Mouse (Mus musculus): ENCODE data around the gene Nrg3.
"Not testable (repeated sequence)": the region's sequence is repeated elsewhere in the genome, so short reads cannot be mapped to it uniquely, and the experiment has no call there.

The Nrg3 gene

DNA sequence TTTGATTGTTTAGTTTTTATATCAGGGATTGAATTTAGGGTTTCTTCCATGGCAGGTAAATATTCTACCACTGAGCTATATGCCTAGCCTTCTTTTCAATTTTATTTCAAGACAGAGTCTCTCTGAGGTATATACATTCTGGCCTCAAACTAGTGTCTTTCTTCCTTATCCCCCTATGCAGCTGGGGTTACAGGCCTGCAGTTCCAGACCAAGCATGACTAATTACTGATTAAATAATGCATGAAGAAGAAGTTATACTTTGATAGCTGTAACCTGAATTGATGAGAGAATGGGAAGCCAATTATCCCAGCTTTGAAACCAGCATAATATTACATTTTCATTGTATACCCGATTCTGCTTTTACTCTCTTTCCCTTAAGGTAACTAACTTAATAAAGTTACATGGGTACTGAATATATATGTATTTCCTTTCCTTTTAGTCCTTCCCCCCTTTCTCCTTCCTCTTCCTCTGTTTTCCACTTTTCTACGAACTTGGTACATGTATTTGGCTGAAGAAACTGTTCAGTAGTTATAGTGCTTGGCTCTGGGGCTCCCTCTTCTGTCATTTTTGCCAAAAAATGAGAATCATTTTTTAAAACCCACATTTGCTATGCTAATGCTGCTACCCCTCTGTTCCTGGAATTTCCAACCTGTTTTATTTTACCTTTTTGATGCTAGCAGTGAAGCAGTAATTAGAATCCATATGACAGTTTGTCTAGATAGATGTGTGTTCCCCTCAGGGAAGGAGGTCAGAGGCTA lies 843.8 kb downstream of the Nrg3 start:
- no peak for DNase-seq (ENCODE audit: low spot score)

DNA sequence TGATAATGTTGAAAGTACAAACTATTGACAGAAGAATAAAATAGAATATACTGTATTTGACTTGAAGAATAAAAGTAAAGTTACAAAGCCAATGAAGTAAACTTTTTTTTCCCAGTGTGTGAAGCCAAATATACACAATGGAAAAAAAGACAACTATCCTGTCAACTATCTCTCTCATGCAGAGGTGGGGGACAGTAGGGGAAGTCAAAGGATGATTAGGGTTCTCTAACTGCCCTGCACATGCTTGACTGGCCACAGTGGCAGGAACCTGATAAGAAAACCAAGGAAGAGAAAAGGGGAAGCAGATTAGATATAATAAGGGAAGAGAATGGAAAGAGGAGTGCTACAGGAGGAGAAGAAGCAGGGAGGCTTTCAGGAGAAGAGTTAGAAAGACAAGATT lies 855.9 kb downstream of the Nrg3 start:
- DNase-seq (ENCODE audit: low spot score): no peak

DNA sequence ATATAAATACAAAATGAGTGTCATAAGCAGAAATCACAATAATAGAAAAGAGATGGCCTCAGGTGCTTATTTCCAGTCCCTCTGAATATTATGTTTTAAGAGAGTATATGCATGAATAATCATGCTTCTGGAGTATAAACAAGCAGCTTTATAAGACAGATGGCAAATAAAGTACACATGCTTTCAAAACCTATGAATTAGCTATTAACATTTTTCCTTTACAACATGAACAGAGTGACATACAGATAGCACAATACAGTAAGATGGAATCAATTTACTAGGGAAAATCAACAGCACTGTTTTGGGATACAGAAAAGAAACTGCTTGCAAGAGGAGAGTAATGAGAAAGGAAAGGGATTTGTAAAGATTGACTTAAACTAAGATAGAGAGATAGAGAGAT lies 875.2 kb downstream of the Nrg3 start:
- DNase-seq (ENCODE audit: low spot score): no peak

DNA sequence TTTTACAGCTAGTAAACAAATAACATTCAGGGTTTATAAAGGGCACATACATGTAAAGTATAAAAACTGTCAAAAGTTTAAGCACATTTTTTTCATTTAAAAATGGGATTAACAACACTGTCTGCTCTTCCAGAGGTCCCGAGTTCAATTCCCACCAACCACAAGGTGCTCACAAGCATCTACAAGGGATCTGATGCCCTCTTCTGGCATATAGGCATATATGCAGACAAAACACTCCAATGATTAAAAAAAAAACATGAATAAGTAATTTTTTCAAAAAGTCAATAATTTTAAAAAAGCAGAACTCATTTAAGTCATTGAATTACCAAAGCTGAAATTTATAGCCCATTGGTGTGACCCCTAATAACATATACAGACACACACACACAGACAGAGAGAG lies 878.6 kb downstream of the Nrg3 start:
- DNase-seq (ENCODE audit: low spot score): no peak

DNA sequence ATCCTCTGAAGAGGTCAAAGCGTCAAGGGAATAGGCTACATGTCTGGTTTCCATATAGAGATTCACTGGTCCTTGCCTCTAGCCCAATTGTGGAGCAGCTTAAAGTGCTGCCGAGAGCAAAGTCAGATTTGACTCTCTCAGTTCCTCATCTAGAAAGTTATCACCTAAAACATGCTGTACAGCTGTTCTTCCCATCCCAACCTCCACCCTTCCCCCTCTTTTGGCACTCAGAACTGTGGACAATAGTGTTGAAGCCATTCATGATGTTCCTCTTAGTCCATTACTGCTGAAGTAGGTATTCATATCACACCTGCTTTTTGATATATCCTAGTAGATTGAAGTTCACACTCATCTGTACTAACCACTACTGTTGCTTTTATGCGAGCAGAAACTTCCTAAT lies 896.1 kb downstream of the Nrg3 start:
- no peak for DNase-seq (ENCODE audit: low spot score)

DNA sequence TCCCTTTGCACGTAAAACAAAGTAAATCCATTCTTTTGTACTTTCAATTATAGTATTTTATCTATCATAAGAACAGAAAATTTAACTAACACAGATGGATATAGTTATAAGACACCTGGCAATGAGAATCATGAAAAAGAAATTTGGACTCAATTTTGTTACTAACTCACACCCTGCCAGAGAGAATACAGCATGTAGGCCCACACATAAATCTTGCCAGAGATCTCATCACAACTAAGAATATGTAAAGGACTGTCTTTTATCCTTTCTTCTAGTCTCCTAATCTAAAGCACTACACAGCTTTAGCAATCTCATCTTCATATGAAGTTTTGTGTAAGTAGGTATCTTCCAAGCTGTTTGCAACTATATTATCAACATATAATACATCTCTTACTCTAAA lies 904.7 kb downstream of the Nrg3 start:
- DNase-seq (ENCODE audit: low spot score): no peak

DNA sequence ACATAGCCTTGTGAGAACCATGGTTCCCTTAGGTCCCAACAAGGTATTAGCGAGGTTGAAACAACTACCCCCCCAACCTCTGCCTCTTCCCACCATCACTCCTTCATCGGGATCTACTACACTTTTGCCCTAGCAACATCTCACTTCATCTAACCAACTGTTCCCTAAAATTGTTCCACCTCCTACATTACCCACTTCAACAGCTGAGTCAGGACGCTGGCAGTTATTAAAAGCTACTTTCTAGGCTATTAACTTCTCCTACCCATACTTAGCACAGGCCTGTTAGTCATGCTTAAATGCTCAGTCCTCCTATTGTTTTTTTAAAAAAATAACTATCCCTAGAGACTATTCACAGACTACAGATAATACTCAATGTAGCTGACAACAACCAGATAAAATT lies 906.7 kb downstream of the Nrg3 start:
- no peak for DNase-seq (ENCODE audit: low spot score)

DNA sequence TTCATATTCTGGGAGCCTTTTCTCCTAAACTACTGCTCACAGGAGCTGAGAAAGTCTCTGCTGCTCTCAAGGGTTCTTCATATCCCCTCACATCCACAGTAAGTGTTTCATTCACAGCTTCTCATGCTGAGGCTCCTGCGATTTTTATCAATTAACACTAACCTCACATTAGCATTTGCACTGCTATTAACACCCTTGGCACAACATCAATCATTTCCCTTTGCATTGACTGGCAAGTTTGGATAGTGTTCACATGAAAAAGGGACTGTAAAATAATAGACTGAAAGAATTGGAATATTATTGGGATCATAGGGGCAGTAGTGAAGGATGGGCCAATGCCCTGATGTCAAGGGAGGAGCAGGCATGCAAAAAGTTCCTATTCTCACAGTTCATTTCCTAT lies 918.3 kb downstream of the Nrg3 start:
- no peak for DNase-seq (ENCODE audit: low spot score)

DNA sequence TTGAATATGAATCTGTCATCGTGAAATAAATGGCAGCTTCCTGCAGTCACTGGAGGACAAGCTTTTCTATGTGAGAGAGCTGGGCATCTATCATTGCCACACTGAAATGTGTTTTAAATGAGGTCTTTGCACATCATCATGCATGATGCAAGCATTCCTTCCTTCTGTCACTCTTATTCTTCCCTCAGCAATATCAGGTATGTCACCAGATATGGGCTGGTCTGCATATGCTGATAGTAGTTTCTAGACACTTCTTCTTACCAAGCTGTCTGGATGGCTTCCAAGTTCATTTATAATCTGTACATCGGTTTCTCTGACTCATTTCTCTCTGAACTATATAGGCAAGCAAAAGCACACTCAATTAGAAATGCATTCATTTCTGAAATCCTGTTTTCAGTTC lies 925.6 kb downstream of the Nrg3 start:
- DNase-seq (ENCODE audit: low spot score): no peak

DNA sequence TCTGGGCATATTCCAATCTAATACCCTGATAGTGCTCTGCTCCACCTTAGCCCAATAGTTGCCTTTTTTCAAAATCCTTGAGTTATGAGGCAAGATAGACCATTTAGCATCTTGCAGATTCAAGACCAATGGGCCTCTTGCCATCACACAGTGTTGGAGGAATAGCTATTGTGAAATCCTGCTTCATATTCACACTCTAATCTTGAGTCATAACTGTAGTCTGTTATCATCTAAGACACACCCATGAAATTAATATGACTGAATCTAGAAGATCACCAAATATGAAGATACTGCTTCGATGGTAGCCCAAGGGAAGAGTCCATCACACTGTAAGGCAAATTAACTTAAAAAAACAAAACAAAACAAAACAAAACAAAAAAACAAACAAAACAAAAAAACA lies 937.7 kb downstream of the Nrg3 start:
- DNase-seq (ENCODE audit: low spot score): no peak

DNA sequence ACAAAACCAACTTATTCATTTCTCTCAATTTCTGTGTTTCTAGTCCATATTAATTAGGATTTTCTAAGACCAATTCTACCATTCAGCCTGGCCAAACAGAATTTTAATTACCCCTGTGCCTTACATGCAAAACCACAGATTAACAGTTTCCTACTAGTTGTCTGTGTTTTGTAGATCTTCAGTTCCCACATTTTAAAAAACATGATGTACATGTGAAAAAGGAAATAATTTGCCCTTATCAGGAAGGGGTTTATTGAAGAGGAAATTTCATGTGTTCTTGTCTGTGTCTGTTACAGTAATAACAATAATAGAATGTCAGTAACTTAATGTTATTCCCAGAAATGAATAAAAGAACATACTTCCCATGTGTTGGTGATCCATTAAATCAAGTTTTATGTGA lies 939.4 kb downstream of the Nrg3 start:
- no peak for DNase-seq (ENCODE audit: low spot score)

DNA sequence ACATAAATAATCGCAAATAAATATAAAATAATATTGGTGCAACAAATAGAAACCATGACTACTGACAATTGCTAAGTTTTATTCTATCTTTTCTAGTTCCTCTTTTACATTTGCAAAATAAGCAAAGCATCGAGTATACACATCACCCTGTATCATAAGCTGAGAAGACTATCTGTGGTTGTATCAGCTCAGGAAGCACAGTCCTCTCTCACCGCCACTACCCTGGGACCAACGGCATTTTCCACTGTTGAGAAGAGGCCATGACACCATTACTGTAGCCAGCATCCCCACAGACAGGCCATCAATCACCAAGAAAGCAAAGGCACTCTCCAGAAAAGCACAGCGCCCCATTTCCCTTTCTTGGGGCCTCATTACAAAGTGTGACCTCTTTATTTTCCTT lies 956.7 kb downstream of the Nrg3 start:
- no peak for DNase-seq (ENCODE audit: low spot score)

DNA sequence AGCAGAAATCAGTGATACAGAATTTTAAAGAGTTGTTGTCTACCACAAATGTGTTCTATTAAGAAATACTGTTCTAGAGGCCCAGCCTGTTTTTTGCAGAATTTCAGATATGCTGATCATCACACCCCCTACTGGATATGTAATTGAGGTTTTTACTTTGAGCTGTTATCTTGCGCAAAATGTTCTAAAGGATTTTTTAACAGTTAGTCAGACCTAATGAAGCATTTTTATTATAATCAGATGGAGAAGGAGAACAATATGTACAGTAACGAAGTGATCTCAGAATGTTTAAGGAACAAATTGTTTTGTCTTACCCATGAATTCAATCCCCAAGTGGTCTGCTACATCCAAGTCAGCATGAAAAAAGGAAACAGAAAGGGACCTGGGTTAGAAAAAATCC lies 963.9 kb downstream of the Nrg3 start:
- no peak for DNase-seq (ENCODE audit: low spot score)

DNA sequence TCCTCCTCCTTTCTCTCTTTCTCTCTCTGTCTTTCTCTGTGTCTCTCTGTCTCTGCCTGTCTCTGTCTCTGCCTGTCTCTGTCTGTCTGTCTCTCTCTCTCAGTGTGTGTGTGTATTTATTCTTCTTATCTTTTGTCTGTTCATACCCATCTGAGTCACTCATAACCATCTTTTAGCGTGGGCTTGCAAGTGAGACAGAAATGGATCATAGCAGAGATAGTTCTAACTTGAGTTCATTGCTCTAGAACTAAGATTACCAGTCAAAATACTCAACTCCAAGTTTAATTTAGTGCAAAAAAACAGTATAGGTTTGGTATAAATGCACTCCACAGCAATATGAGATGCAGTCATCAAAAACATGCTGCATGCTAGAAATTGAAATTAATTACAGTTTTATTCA lies 977.9 kb downstream of the Nrg3 start:
- DNase-seq (ENCODE audit: low spot score): no peak

DNA sequence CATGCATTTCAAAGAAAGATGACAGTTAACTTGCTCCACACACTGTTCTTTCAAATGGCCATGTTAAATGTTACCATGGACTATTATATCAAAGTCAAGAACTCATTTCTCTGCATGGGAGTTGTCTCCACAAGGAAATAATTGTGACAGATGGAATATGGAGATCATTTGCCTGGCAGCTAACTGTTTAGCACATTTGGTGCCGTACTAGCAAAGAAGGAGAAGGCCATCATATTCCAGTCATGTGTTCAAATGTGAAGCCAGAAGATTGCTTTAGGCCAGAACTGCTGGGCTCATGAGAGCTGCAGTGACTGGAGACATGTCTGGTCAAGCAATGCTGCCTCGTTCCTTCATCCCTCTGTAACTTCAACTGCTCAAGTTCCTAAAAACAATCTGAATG lies 1025.8 kb downstream of the Nrg3 start:
- DNase-seq (ENCODE audit: low spot score): no peak

DNA sequence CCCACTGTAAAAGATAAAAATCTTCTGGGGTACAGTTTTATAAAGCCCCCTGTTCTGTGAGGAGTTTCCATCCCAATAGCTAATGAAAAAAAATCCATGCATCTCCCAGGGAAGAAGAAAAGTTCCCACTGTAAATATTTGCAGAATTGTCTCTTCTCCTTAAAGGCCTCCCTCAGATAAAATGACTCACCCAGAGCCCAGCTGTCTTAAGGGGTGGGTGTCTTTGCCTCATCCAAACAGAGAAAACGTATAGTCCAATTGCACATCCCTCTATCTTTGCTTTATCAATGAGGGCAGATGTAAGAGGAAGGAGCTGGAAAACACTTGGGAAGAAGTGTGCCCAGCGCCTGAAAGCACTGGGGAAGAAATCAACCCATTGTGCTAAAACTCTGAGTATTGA lies 1028.1 kb downstream of the Nrg3 start:
- DNase-seq (ENCODE audit: low spot score): no peak

DNA sequence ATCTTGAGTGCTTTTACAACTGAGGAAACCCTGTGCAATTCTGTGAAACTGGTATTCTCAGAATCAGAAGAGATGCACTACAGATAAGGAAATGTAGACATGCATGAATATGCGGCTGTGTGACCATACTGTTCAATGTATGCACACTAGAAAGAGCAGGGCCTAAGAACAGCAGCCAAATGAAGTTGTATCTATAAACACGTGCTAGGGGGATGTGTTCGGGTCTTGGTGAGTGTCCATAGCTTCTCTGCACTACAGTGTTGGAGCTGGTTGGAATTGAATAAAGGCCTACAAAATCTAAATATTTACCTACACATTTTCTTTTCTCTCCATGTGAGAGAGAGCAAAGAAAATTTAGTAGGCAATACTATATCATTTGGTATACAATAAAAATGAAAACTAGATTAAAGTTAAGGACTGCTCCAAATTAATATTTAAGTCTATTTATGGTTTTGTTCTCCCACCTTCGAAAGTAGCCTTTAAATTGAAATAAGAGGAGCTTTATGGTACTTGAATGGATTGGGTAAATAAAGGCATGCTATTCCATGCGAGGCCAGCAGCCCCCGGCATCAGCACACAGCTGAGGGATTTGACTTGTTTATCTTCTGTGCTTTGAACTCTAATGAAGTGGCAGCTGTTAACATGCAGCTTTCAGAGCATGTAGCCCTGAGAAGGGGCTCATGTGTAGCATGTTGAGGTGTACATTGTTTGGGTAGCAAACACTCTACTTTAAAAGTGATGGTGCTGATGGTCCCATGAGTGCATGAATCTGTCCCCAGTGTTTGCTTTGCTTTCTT lies 1038.9 kb downstream of the Nrg3 start:
- no peak for DNase-seq (ENCODE audit: low spot score)

DNA sequence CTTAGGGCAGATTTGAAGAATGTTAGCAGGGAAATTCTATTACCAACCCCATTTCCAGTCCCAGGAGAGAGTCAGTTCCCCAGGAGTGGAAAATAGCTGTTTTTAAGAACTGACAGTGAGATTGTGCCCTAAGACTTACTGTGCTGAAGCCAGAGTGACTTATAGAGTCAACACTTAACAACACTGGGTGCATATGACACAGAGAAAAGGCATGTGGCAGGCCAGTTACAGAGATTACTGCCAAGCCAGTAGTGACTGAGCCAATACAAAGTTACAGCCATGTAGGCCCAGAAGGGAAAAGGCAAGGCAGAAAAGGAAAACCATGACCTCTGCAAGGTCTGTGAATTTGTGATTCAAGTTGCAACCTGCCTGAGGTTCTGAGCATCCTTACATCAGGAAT lies 1098.2 kb downstream of the Nrg3 start:
- DNase-seq (ENCODE audit: low spot score): no peak

DNA sequence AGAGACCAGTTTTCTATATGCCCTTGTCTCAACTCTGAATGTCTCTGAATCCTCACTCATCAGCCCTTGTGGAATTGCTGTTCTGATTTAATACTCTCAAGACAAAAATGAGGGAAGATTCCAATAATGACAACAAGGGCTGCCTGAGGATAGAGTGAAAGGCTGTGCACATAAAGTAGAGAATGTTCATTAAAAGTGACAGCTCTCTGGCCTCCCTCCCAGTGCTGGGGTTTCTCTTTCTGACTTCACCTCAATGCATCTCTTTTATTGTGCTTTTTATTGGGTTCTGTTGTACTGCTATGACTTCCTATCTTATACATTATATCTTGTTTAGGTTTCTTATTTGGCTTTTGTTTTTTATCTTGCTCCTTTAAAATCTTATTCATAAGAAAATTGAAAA lies 1131.9 kb downstream of the Nrg3 start:
- no peak for DNase-seq (ENCODE audit: low spot score)

DNA sequence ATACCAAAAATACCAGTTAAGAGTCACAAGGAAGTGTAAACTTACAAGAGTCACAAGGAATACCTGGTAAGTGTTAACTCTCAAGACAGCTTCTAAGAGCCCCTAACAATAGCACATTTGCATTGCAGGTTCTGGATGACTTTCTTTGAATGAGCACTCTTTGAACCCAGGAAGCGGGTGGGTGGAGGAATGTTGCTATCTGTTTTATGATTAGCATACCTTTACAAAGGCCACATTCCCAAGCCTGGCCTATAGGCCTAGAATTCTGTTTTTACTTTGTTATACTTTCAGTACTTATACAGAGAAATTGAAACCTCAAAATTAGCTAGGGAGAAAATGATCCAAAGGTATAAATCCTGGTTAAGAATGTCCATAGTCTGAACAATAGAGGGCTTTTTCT lies 1150.0 kb downstream of the Nrg3 start:
- not testable (repeated sequence) for DNase-seq (ENCODE audit: low spot score)

DNA sequence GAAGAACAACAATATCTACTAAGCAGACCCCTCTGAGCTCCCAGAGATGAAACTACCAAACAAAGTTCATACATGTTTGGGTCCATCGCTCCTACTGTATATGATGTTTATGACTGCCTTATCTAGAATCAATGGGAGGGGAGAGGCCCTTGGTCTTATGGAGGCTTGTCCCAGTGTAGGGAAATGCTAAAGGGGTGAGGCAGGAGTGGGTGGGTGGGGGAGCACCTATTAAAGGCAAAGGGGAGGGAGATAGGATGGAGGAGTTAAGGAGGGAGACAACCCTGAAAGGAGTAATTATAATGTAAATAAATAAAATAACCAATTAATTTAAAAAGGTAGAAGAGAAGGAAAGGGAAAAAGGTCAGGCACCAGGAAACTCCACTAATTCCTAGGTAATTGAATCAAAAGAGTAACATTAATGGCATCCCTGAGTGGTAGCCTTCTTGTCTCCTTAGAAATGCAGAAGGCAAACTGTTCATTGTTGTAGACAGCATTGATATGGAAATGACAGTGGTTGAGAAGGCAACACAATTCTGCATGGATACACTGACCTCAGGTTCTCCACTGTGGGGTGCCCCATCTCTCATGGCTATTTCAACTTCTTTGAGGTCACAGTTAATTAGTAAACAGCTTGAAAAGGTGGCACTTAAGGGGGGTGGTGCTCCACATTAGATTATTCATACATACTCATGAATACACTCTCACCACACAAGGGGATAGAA lies 1152.1 kb downstream of the Nrg3 start:
- no peak for DNase-seq (ENCODE audit: low spot score)

All from lung, postnatal 25 days (tissue).